Mouse (Mus musculus) hindbrain, embryonic 14.5 days (tissue): ENCODE measurements around the gene Gyg. TPM values are rescaled to one million over a fixed set of nuclear protein-coding genes. Genes with fewer than 3 reads are reported as not detected.

Experiments used
- ATAC-seq: fragments of 200-750 bp; cut with Nextera tagmentation; 2 replicates; pipeline ENCODE4 v1.8.0; 2017; ENCODE audit warnings: moderate number of reproducible peaks, mild to moderate bottlenecking, moderate TSS enrichment, moderate library complexity; ENCODE audit not compliant: low FRiP score
- DNase-seq: peaks from one replicate; pipeline ENCODE4 v3.0.0-alpha.2; 2015; ENCODE audit warnings: low spot score
- H3K27ac ChIP-seq: fragments of 300-500 bp; sonication (generic); 2 replicates; pipeline ENCODE4 v1.5.1; 2014; ENCODE audit warnings: mild to moderate bottlenecking, moderate library complexity
- H3K27me3 ChIP-seq: fragments of 300-500 bp; sonication (generic); 2 replicates; pipeline ENCODE4 v1.6.1; 2014; ENCODE audit warnings: mild to moderate bottlenecking, low read length, mixed read lengths; ENCODE audit not compliant: control insufficient read depth, insufficient read depth
- H3K36me3 ChIP-seq: fragments of 300-500 bp; sonication (generic); replicated peaks from 2 replicates; pipeline ENCODE4 v1.6.1; 2014; ENCODE audit not compliant: control insufficient read depth, insufficient read depth
- H3K4me1 ChIP-seq: fragments of 300-500 bp; sonication (generic); replicated peaks from 2 replicates; pipeline ENCODE4 v1.6.1; 2014; ENCODE audit warnings: antibody characterized with exemption, low read length, mixed read lengths; ENCODE audit not compliant: control insufficient read depth, insufficient read depth
- H3K4me2 ChIP-seq: fragments of 300-500 bp; sonication (generic); replicated peaks from 2 replicates; pipeline ENCODE4 v1.6.1; 2014; ENCODE audit warnings: mild to moderate bottlenecking, moderate library complexity
- H3K4me3 ChIP-seq: fragments of 300-500 bp; sonication (generic); replicated peaks from 2 replicates; pipeline ENCODE4 v1.5.1; 2014; ENCODE audit warnings: mild to moderate bottlenecking, low read length
- H3K9ac ChIP-seq: fragments of 300-500 bp; sonication (generic); 2 replicates; pipeline ENCODE4 v1.6.1; 2014
- H3K9me3 ChIP-seq: fragments of 300-500 bp; sonication (generic); 2 replicates; pipeline ENCODE4 v1.6.1; 2016; ENCODE audit warnings: low read length; ENCODE audit not compliant: control insufficient read depth
- WGBS: fragments of 180-500 bp; shearing (Covaris S2); extraction: QIAGEN DNeasy Blood & Tissue Kit; methylation state at CpG from one replicate; pipeline ENCODE4 v1.1.7; 2014; 5-methylcytosine and 5-hydroxymethylcytosine counted together
- polyA plus RNA-seq: library from polyadenylated mRNA; unstranded; fragments of >200 nt; fragmentation: Nextera tagmentation; extraction: Ambion mirVana; gene quantifications from 2 replicates; pipeline ENCODE4 v1.2.1, GENCODE M21; 2014

The Gyg gene
- polyA plus RNA-seq, 1 experiment from 2014 or later = 64.9 TPM

DNA sequence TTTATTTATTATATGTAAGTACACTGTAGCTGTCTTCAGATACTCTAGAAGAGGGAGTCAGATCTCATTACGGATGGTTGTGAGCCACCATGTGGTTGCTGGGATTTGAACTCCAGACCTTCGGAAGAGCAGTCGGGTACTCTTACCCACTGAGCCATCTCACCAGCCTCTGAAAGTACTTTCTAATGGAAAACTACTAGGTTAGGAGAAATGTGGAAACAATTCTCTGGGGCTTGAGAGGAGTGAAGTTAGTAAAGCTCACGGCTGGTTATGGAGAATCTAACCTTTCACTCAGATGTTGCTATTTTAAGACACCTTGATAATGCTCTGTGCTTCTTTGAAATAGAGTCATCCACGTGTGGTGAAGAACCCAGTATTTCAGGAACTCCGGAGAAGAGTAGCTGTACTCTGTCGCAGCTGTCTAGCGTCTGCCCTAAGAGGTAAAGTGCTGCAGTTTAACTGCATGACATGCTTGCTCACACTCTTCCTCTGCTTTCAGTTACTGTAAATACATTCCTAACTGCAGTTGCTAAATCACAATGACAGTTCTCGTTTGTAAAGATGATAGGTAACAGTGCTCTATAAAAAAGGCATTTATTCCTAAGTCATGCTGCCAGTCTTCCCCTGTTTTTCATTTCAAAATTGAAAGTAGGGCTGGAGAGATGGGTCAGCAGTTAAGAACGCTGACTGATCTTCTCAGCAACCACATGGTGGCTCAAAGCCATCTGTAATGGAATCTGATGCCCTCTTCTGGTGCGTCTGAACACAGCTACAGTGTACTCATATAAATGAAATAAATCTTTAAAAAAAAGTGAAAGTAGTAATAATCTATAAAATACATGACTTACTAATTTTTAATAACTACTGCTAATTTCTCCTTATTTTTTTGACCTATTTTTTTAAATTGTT lies 78.7 kb downstream of the Gyg start:
- Histone ChIP-seq H3K4me3 (no peak overlapping the region), H3K9me3 (no peaks in the 10 kb centered on the region), H3K27ac (no peak overlapping the region), H3K27me3 (no peaks in the 10 kb centered on the region), H3K4me1 (no peaks in the 10 kb centered on the region), H3K9ac (no peak overlapping the region), H3K4me2 (no peak overlapping the region), H3K36me3 (peaks cover 41% of the 10 kb centered on the region)
- DNase-seq = no peak
- ATAC-seq = no peak
- WGBS = 84% methylated on average over 11 of the region's 11 CpGs

Other genes starting within 250 kb of the Gyg start
- gene Cp, start 198.3 kb downstream of the Gyg start, polyA plus RNA-seq = 15.7 and 16.7 TPM in 2 replicates
- gene Hps3, start 120.0 kb downstream of the Gyg start, polyA plus RNA-seq = 13.8 and 14.4 TPM in 2 replicates
- gene Hltf, start 97.5 kb downstream of the Gyg start, polyA plus RNA-seq = 21.5 and 22.3 TPM in 2 replicates
- gene Cpa3, start 86.9 kb upstream of the Gyg start, polyA plus RNA-seq = 0.18 and 0.35 TPM in 2 replicates
- gene Cpb1, start 120.4 kb upstream of the Gyg start, polyA plus RNA-seq = 0.25 and 0.70 TPM in 2 replicates
- gene Agtr1b, start 211.9 kb upstream of the Gyg start, polyA plus RNA-seq = 0.37 and 0.58 TPM in 2 replicates